Mouse (Mus musculus) embryonic facial prominence, embryonic 13.5 days (tissue): ENCODE data around the gene Apobec1. TPM values are rescaled to one million over a fixed set of nuclear protein-coding genes. Genes with fewer than 3 reads are reported as not detected.

ENCODE experiments used
- ATAC-seq: fragments of 200-750 bp; cut with Nextera tagmentation; 2 replicates; pipeline ENCODE4 v1.8.0; 2017; ENCODE audit warnings: low read depth; ENCODE audit not compliant: insufficient number of reproducible peaks, insufficient read depth, low FRiP score, low TSS enrichment
- H3K27ac ChIP-seq: fragments of 300-500 bp; sonication (generic); 2 replicates; pipeline ENCODE4 v1.5.1; 2015; ENCODE audit warnings: moderate library complexity, mild to moderate bottlenecking, inconsistent platforms
- H3K27me3 ChIP-seq: fragments of 300-500 bp; sonication (generic); 2 replicates; pipeline ENCODE4 v1.6.1; 2015; ENCODE audit warnings: mild to moderate bottlenecking, inconsistent platforms
- H3K36me3 ChIP-seq: fragments of 300-500 bp; sonication (generic); 2 replicates; pipeline ENCODE4 v1.6.1; 2015; ENCODE audit warnings: mild to moderate bottlenecking, inconsistent platforms
- H3K4me1 ChIP-seq: fragments of 300-500 bp; sonication (generic); 2 replicates; pipeline ENCODE4 v1.6.1; 2015; ENCODE audit warnings: inconsistent platforms
- H3K4me2 ChIP-seq: fragments of 300-500 bp; sonication (generic); 2 replicates; pipeline ENCODE4 v1.6.1; 2015; ENCODE audit warnings: moderate library complexity, mild to moderate bottlenecking, inconsistent platforms
- H3K4me3 ChIP-seq: fragments of 300-500 bp; sonication (generic); 2 replicates; pipeline ENCODE4 v1.5.1; 2015; ENCODE audit warnings: mild to moderate bottlenecking, inconsistent platforms
- H3K9ac ChIP-seq: fragments of 300-500 bp; sonication (generic); 2 replicates; pipeline ENCODE4 v1.6.1; 2015; ENCODE audit warnings: mild to moderate bottlenecking, inconsistent platforms
- H3K9me3 ChIP-seq: fragments of 300-500 bp; sonication (generic); 2 replicates; pipeline ENCODE4 v1.6.1; 2016; ENCODE audit warnings: inconsistent platforms
- WGBS: fragments of 180-500 bp; shearing (Covaris S2); methylation state at CpG from one replicate; pipeline ENCODE4 v1.1.7; 2015; ENCODE audit warnings: mixed read lengths; 5-methylcytosine and 5-hydroxymethylcytosine counted together
- polyA plus RNA-seq: library from polyadenylated mRNA; unstranded; fragments of >200 nt; fragmentation: Nextera tagmentation; extraction: Ambion mirVana; gene quantifications from 2 replicates; pipeline ENCODE4 v1.2.1, GENCODE M21; 2015

The Apobec1 gene
- polyA plus RNA-seq, 1 experiment from 2014 or later: 2.5 TPM

DNA sequence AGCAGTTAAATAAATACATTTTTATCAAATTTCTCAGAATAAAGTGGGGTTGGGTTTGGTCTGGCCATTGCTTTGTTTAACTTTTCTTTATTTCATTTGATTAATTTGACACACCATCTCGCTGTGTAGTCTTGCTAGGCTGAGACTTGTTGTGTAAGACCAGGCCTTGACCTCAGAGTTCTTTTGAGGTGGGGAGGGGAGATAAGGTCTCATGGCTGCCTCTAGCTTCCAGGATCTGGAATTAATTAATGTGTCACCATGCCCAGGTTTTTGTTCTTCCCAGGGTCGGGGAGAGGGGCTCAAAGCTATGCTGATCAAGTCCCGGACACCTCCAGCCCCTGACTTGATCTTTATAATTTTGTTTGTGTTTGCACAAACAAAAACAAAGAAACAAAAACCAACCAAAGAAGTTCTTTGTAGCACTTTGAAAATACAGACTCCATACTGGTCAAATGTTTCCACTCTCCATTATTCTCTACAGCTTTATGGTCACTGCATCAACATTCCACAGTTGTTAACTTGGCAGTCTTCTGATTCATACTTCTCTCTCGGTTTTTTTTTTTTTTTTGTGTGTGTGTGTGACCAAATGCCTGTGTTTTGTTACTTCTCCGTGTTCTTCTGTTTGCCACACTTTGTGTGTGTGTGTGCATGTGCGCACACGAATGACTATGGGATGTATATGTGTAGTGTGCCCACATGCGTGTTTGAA, 70.6 kb downstream of the Apobec1 start:
- ATAC-seq: no peak
- Histone ChIP-seq H3K9ac (no peak overlapping the region), H3K4me1 (peaks cover 6% of the 10 kb centered on the region; the same call in 1 of the 2 replicates), H3K27me3 (no peaks in the 10 kb centered on the region), H3K4me3 (no peak overlapping the region), H3K9me3 (no peaks in the 10 kb centered on the region), H3K4me2 (no peak overlapping the region), H3K27ac (no peak overlapping the region), H3K36me3 (no peaks in the 10 kb centered on the region)
- 57% methylated on average over 8 of the region's 8 CpGs for WGBS

GRCm38 (mm10) chr6:122528136-122528535, 74.1 kb downstream of the Apobec1 start:
- WGBS: 71% methylated on average over 11 of the region's 11 CpGs
- H3K4me3 ChIP-seq: no peak overlapping the region
- no peaks in the 10 kb centered on the region for H3K27me3 ChIP-seq

More at GRCm38 (mm10) chr6:122528136-122528535, 74.1 kb downstream of the Apobec1 start:
- Histone ChIP-seq H3K27ac (no peak overlapping the region), H3K9ac (no peak overlapping the region), H3K4me1 (peaks cover 3% of the 10 kb centered on the region; the same call in 1 of the 2 replicates), H3K4me2 (no peak overlapping the region), H3K36me3 (no peaks in the 10 kb centered on the region), H3K9me3 (no peaks in the 10 kb centered on the region)
- ATAC-seq: no peak

Other genes starting within 250 kb of the Apobec1 start
- gene Rimklb, start 103.7 kb downstream of the Apobec1 start, polyA plus RNA-seq: 27.6 and 32.4 TPM in 2 replicates
- gene Mfap5, start 96.6 kb downstream of the Apobec1 start, polyA plus RNA-seq: 1.7 and 2.0 TPM in 2 replicates
- gene Aicda, start 48.6 kb downstream of the Apobec1 start, polyA plus RNA-seq: 0.11 TPM in 1 of 2 replicates, not detected in the other
- 0.17 TPM in 1 of 2 replicates, not detected in the other for gene Gdf3, start 7.6 kb upstream of the Apobec1 start, polyA plus RNA-seq
- gene Dppa3, start 24.0 kb upstream of the Apobec1 start, polyA plus RNA-seq: not detected in 2 replicates
- 0.27 and 0.51 TPM in 2 replicates for gene Nanog, start 105.0 kb upstream of the Apobec1 start, polyA plus RNA-seq
- 37.0 and 38.4 TPM in 2 replicates for gene Slc2a3, start 199.2 kb upstream of the Apobec1 start, polyA plus RNA-seq
- gene Foxj2, start 217.5 kb upstream of the Apobec1 start, polyA plus RNA-seq: 6.2 and 6.8 TPM in 2 replicates